Mouse (Mus musculus): ENCODE measurements around the gene Btc.

Btc gene

GRCm38 (mm10) chr5:91402339-91403211, at the start of gene Btc:
Btc (minus strand) TSS chr5:91402994.
- DNase-seq (ENCODE audit: low spot score in 2 of 2) = peak in 1 of 2 experiments; percentile 16

GRCm38 (mm10) chr5:91444981-91445517, 42.3 kb upstream of the Btc start:
- no peak for DNase-seq (ENCODE audit: low spot score in 2 of 2)

GRCm38 (mm10) chr5:91436563-91436962, 33.8 kb upstream of the Btc start:
- no peak for DNase-seq (ENCODE audit: low spot score in 2 of 2)

GRCm38 (mm10) chr5:91434723-91435658, 32.2 kb upstream of the Btc start:
- DNase-seq (ENCODE audit: low spot score in 2 of 2) = no peak

- no peak for DNase-seq (ENCODE audit: low spot score in 2 of 2)
Observed at GRCm38 (mm10) chr5:91428547-91428946, 25.8 kb upstream of the Btc start.

- DNase-seq (ENCODE audit: low spot score in 2 of 2) = no peak
Observed at GRCm38 (mm10) chr5:91413814-91414213, 11.0 kb upstream of the Btc start.

GRCm38 (mm10) chr5:91404263-91404662, 1.5 kb upstream of the Btc start:
- DNase-seq (ENCODE audit: low spot score in 2 of 2) = no peak

GRCm38 (mm10) chr5:91403281-91403680, 487 bp upstream of the Btc start:
- DNase-seq (ENCODE audit: low spot score in 2 of 2) = no peak

- no peak for DNase-seq (ENCODE audit: low spot score in 2 of 2)
Observed at GRCm38 (mm10) chr5:91400493-91401096, 2.2 kb downstream of the Btc start.

- DNase-seq (ENCODE audit: low spot score in 2 of 2) = no peak
Observed at GRCm38 (mm10) chr5:91375467-91375866, 27.3 kb downstream of the Btc start.

GRCm38 (mm10) chr5:91368061-91368565, 34.7 kb downstream of the Btc start:
- no peak for DNase-seq (ENCODE audit: low spot score in 2 of 2)

- no peak for DNase-seq (ENCODE audit: low spot score in 2 of 2)
Observed at GRCm38 (mm10) chr5:91366925-91367324, 35.9 kb downstream of the Btc start.

GRCm38 (mm10) chr5:91363274-91363991, 39.4 kb downstream of the Btc start:
- no peak for DNase-seq (ENCODE audit: low spot score in 2 of 2)

GRCm38 (mm10) chr5:91352645-91353044, 50.1 kb downstream of the Btc start:
- no peak for DNase-seq (ENCODE audit: low spot score in 2 of 2)

- no peak for DNase-seq (ENCODE audit: low spot score in 2 of 2)
Observed at GRCm38 (mm10) chr5:91345681-91346080, 57.1 kb downstream of the Btc start.

GRCm38 (mm10) chr5:91345064-91345463, 57.7 kb downstream of the Btc start:
- DNase-seq (ENCODE audit: low spot score in 2 of 2) = no peak

- no peak for DNase-seq (ENCODE audit: low spot score in 2 of 2)
Observed at GRCm38 (mm10) chr5:91341981-91342760, 60.6 kb downstream of the Btc start.

- no peak for DNase-seq (ENCODE audit: low spot score in 2 of 2)
Observed at GRCm38 (mm10) chr5:91334227-91334626, 68.6 kb downstream of the Btc start.

- DNase-seq (ENCODE audit: low spot score in 2 of 2) = no peak
Observed at GRCm38 (mm10) chr5:91332079-91332865, 70.5 kb downstream of the Btc start.
